Mouse (Mus musculus): Measurements from ENCODE around the gene Stxbp4. TPM values are rescaled to one million over a fixed set of nuclear protein-coding genes. Genes with fewer than 3 reads are reported as not detected.

Stxbp4 gene
- total RNA-seq, 1 experiment from 2014 or later = 5.8 TPM

DNA sequence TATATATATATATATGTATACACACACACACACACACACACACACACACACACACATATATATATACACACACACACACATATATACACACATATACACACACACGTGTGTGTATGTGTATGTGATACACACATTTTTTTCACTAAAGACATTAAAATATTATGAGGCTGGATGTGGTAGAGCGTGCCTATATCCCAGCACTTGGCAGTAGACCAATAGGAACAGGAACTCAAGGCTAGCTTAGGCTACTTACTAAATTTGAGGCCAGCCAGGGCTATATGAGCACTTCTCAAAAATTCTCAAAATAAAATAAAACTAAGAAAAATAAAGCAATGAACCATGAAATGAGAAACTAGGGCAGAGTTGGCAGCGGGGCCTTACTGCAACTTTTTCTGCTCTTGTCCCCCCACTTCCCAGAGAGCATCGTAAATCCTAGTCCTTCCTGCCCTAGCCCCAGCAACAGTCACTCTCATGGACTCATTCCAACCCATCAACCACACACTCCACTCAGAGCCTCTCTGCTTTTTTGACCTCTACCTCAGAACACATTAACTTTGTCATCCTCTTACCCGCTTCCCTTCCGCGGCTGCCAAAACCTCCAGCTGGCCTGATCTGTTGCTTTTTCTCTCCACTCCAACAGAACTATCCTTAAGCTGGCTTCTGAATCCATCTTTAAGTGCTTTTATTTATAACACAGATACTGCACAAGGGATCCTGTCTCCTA is 60.7 kb downstream of the Stxbp4 start:
- no peak for ATAC-seq (ENCODE audit: extremely low read depth, insufficient number of reproducible peaks, low FRiP score, poor library complexity, severe bottlenecking)

DNA sequence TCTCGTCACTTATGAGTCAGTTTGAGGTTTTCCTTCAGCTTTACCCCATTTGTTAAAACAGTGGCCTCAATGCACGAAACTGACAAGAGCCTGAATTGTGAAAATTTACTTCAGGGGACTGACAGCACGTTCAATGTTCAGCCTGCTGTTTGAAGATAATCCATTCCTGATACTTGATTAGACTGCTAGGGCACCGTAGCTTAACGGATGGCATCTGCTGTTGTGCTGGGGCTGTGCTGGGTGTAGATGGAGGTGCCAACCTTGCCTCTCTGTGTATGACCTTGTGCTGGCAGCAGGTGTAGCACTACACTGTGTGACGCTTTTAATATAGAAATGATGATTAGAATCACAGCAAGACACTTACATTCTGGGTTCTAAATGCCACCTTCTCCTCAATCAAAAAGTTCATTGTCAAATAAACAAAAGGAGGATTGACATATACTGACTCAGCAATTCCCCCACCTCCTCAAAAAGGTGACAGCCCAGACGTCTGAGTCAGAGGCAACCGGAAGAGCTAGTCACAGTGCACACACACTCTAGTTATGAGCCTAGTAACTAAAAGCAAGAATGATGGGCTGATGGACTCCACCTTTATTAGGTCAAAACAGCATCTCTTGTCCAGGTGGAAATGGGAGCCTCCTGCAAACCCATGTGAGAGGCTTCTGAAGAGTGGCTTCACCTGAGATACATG is 61.5 kb downstream of the Stxbp4 start:
- ATAC-seq (ENCODE audit: extremely low read depth, insufficient number of reproducible peaks, low FRiP score, poor library complexity, severe bottlenecking) = no peak

GRCm38 (mm10) chr11:90575491-90576048 is 62.3 kb downstream of the Stxbp4 start:
- no peak for ATAC-seq (ENCODE audit: extremely low read depth, insufficient number of reproducible peaks, low FRiP score, poor library complexity, severe bottlenecking)

- no peak for ATAC-seq (ENCODE audit: extremely low read depth, insufficient number of reproducible peaks, low FRiP score, poor library complexity, severe bottlenecking)
These were observed 67.1 kb downstream of the Stxbp4 start for GRCm38 (mm10) chr11:90570646-90571259.

DNA sequence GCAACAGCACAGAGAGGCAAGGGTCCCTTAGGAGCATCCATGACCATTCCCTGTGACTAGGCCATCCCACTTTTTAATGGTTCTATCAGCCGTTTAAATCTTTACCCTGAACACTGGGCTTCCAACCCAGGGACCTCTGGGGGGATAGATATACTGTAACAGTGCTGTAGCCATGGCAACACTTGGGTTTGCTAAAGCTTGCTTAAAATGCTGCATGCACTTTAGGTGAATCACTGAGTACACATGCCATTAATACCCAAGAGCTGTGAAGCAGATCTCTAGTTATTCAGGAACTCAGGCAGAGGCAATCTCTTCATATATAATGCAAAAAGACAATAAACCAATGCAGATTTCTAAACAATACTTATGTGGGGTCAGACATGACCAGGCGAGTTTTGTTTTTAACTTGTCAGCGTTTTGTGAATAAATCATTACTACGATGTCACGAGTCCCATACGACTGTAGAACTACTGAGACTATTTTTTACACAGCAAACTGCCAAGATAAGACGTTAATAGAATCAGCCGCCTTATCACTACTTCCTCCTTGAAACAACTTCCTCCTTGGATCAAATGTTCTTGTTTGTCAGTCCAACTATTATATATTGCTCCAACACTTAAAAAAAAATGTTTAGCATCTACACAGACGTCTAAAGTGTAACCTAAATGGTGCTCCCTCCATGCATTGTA is 79.4 kb downstream of the Stxbp4 start:
- no peak for ATAC-seq (ENCODE audit: extremely low read depth, insufficient number of reproducible peaks, low FRiP score, poor library complexity, severe bottlenecking)

DNA sequence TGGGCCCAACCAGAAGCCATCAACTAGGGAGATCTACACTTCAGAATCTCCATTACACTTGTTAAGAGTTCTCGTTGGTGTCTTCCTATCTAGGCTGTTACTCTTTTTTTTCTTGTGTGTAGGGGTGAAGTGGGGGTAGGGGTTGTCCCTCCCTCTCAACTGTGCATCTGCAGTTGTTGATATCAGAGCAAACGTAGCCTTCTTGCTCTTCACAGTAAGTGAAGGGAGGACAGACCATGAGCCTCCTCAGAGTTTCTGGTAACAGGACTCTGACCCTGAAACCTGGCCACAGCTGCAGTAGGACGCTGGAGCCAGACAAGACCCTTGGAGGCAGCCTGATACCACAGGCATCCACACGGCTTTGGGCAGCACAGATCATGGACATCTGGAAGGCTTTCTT is 81.4 kb downstream of the Stxbp4 start:
- no peak for ATAC-seq (ENCODE audit: extremely low read depth, insufficient number of reproducible peaks, low FRiP score, poor library complexity, severe bottlenecking)

- no peak for ATAC-seq (ENCODE audit: extremely low read depth, insufficient number of reproducible peaks, low FRiP score, poor library complexity, severe bottlenecking)
These were observed 83.9 kb downstream of the Stxbp4 start for GRCm38 (mm10) chr11:90553963-90554362.

DNA sequence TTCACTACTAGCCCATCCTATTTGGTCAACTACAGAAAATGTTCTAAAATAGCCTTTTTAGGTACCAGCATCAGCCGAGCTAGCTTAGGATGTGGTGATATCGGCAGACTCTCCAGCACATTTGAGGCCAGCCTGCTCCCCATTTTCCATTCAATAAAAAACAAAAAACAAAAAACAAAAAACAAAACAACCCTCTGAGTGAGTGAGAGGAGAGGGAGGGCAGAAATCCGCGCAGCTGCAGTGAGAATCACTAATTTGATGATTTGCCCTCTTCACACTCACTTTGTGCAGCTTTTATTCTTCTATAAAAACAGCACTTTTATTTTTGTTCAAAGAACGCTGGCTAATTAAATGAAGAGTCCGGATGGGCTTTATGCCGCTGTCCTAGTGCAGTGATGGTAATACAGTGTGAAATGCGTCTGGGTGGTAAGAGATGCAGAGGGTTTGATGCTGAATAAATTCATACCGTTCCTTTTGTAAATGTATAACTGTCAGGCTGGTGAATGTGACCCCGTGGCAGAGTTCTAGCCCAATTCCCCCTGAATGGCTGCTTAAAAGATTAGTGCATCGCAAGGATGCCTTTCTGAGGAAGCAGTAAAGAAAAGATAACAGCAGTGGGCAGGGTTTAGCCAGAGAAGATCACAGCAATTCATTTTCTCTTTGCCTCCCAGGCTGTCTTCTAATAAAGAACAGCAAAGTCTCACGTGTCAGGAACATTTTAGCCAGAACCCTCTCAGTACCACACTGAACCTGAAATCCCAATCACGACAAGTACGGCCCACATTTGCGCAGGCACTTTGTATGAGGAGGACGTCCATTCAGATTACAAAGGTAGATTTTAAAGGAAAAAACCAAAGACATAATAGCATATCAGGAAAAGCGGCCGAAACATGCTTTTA is 85.3 kb downstream of the Stxbp4 start:
- no peak for ATAC-seq (ENCODE audit: extremely low read depth, insufficient number of reproducible peaks, low FRiP score, poor library complexity, severe bottlenecking)

DNA sequence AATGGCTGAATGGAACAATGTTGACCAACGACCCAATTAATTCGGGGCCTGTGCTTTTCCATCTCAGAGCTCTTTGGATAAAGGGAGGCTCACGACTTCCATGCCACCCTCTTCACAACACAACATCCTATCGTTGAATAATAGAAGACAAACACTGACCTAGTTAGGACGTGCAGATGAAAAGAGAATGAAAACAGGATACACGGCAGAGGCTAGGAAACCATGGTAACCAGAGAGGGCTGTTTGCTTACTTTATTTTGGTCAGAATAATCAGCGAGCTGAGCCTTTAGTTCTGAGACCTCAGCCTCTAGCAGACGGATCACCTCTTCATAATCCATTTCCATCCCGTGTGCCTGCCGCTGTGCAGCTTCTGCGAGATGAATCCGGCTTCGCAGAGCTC is 89.3 kb downstream of the Stxbp4 start:
- no peak for ATAC-seq (ENCODE audit: extremely low read depth, insufficient number of reproducible peaks, low FRiP score, poor library complexity, severe bottlenecking)

- peak; percentile 92 for ATAC-seq (ENCODE audit: extremely low read depth, insufficient number of reproducible peaks, low FRiP score, poor library complexity, severe bottlenecking)
These were observed 99.1 kb downstream of the Stxbp4 start for GRCm38 (mm10) chr11:90538636-90539263.

- ATAC-seq (ENCODE audit: extremely low read depth, insufficient number of reproducible peaks, low FRiP score, poor library complexity, severe bottlenecking) = no peak
These were observed 112.6 kb downstream of the Stxbp4 start for GRCm38 (mm10) chr11:90525311-90525710.

GRCm38 (mm10) chr11:90521040-90521439 is 116.8 kb downstream of the Stxbp4 start:
- no peak for ATAC-seq (ENCODE audit: extremely low read depth, insufficient number of reproducible peaks, low FRiP score, poor library complexity, severe bottlenecking)

DNA sequence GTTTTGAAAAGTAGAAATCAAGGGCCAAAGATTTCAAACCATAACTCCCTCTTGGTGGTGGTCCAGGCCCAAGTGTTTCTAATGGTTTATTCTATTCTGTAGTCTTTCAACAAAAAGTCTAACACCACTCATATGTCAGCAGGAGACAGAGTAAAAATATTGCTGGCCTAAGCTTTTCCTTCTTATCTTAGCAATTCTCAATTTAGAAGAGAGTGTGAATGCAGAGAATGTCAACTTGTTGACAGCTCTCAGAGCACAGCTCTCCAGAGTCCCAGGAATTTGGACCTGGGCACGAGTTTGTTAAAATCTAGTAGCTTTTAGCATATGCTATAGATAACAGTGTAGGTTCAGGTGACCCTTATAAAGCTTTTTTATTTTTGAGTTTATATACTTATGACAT is 120.1 kb downstream of the Stxbp4 start:
- ATAC-seq (ENCODE audit: extremely low read depth, insufficient number of reproducible peaks, low FRiP score, poor library complexity, severe bottlenecking) = no peak

DNA sequence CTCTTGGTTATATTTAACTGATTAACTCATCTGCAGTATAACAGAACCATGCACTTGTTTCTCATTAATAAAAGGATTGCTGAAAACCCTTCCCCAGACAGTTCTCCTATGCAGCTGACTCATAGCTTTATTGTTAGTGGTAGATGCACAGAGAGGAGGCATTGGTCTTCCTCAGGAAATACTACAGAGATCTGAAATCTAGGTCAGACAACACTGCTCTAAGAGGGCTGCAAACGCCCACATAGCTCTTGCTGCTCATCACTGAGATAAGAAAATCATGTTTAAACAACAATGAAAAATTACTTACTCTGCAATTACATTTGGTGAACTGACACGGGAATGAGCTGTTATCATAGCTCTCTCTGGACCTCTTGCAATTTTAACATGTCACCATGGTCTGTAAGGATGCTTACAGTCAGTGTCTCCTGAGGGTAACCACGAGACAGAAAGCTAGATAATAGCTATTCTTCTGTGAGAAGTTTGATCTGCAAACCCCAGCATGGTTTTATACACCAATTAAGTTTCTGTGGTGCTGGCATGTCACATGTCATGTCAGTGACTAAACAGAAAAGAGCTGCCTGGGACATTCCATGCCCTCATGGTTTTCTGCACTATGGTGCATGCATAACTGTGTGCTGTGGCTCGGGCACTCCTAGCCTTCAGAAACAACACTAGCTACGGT is 125.2 kb downstream of the Stxbp4 start:
- ATAC-seq (ENCODE audit: extremely low read depth, insufficient number of reproducible peaks, low FRiP score, poor library complexity, severe bottlenecking) = no peak

DNA sequence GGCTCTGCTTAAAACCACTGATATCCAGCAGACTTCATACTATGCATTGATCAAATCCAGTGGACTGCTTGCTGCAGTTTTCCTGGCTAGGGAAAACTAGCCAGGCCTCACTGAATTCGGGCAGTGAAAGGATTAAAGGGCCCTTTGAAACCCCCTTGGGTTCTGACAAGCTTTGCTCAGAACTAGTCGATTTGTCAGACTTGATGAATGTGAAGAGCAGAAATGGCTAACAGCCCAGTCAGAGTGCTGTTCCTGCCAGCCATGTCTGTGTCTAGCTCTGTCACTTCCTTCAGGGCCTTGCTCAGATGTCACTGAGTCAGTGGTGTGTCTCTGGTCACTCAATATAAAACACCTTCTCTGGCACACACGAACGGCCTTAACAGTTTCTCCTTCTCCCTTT is 136.0 kb downstream of the Stxbp4 start:
- no peak for ATAC-seq (ENCODE audit: extremely low read depth, insufficient number of reproducible peaks, low FRiP score, poor library complexity, severe bottlenecking)

DNA sequence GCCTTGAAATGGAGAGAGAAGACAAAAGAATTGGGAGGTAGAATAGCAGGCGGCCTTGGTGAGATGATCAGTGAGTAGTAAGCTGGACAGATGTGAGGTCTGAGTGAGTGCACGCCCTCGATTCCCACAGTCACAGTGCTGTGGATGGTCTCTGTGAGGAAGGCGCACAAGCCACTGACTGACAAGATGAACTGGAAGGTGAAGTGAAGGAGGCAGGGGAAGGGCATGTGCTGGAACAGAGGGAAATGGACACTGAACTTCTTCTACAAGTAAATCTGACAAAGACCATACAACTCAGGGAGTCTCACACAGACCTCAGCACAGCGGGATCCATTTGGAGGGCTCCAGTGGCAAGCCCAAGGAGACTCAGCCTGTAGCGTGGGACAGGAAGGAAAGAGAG is 138.0 kb downstream of the Stxbp4 start:
- ATAC-seq (ENCODE audit: extremely low read depth, insufficient number of reproducible peaks, low FRiP score, poor library complexity, severe bottlenecking) = no peak

DNA sequence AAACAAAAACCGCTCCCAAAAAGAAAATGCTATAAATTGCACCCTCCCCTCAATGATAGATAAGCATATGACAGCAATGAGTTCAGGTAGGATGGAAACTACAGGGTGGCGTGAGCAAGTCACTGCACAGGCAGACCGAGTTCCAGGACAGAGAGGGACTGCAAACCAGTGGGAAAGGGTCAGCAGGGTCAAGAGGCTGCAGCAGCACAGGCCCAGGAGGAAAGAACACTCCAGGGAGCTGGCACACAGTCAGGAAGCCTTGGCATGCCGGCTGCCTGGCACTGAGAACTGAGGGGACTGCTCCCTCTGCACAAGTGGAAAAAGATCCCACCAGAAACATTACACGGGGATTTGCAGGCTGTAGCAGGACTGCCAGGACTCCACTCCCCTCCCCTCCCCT is 139.4 kb downstream of the Stxbp4 start:
- ATAC-seq (ENCODE audit: extremely low read depth, insufficient number of reproducible peaks, low FRiP score, poor library complexity, severe bottlenecking) = no peak

DNA sequence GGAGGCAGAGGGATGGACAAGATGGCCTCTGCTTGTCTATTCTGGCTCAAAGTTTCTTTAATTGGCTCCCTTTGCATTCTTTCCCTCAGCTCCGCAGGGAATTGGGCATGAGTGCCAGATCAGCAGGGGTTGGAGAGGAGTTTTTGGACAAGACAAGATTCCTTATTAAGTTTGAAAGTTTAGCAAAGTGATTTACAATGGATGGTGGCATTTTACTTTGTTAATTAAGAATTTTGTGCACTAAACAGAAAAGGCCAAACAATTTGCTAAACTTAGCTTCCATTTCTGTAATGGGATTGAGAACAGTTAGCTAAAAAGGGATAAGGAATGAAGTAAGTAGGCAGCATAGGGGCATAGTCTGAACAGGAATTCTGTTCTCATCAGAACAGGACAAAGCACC is 142.9 kb downstream of the Stxbp4 start:
- ATAC-seq (ENCODE audit: extremely low read depth, insufficient number of reproducible peaks, low FRiP score, poor library complexity, severe bottlenecking) = no peak

Measured in neutrophil, adult 5-6 weeks (primary cell).